Mouse (Mus musculus) gastrocnemius, postnatal 36 days (tissue): ENCODE results near the gene Asb5. TPM values are rescaled to one million over a fixed set of nuclear protein-coding genes. Genes with fewer than 3 reads are reported as not detected.
"Not testable (repeated sequence)": the region's sequence is repeated elsewhere in the genome, so short reads cannot be mapped to it uniquely, and the experiment has no call there.

ENCODE experiments used
- DNase-seq, 2 experiments: peaks; one replicate each; pipeline ENCODE4 v3.0.0; 2022
- intact Hi-C: fragments of 180-260 bp; cut with DNase I; formaldehyde crosslinking; loops from one replicate; pipeline ENCODE4 v1.15.1; 2025
- total RNA-seq, 2 experiments: library from RNA; stranded (reverse); gene quantifications; 2 replicates each; pipeline ENCODE4 v1.2.3; 2021

Gene Asb5
- total RNA-seq, 2 experiments from 2014 or later, result 181 to 187 TPM

GRCm38 (mm10) chr8:54609336-54609735 lies 80.0 kb downstream of the Asb5 start:
- intact Hi-C loops, result no loop called here
- DNase-seq, result no peak

DNA sequence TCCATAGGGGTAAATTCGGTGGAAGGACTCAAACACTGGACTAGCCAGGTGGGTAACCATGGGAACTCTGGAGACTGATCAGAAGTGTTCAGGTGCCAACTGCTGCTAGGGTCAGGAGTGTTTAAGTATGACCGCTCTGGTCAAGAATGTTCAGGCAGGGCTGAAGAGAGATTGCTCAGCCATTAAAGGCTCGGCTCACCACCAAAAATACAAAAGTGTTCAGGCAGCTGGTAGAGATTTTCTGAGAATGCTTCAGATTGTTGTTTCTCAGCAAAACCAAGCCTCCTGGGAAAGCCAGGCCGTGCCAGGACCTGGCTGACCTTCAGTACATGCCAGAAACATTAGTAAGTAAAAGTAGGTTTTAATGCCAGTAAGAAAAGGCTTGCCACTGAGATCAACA lies 80.9 kb downstream of the Asb5 start:
- DNase-seq, result peak; percentile 27 to 31
- intact Hi-C loops, result loop anchor here (10.0 kb wide), 1 partner anchor 65 kb away; no protein-coding TSS in a partner anchor

DNA sequence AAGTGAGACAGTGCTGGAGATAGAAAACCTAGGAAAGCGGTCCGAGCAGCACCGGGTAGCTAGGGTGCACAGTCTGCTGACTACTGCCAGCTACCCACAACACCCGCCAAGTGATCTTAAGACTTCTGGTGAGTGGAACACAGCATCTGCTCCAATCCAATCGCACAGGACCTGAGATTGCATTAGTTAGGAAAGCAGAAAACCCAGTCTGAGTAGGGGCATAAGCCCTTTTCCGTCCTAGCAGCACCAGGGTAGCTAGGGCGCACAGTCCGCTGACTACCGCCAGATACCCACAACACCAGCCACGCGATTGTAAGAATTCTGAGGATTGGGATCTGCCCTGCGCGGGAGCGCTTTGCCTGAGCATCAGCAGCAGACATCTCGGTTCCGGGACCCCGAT lies 87.3 kb downstream of the Asb5 start:
- intact Hi-C loops, result loop anchor here (10.0 kb wide), 1 partner anchor 72 kb away; no protein-coding TSS in a partner anchor
- not testable (repeated sequence) for DNase-seq

Other genes starting within 250 kb of the Asb5 start
- 10 to 100 TPM; 20.9 to 21.4 TPM for gene Spcs3, start 418 bp downstream of the Asb5 start, total RNA-seq
- not detected for gene Spata4, start 71.2 kb downstream of the Asb5 start, total RNA-seq